Mouse (Mus musculus) forebrain, embryonic 14.5 days (tissue): ENCODE data around the gene Pik3r1. TPM values are rescaled to one million over a fixed set of nuclear protein-coding genes. Genes with fewer than 3 reads are reported as not detected.

Experiments
- ATAC-seq: fragments of 200-750 bp; cut with Nextera tagmentation; 2 replicates; pipeline ENCODE4 v1.8.0; 2017; ENCODE audit warnings: mild to moderate bottlenecking, moderate library complexity
- DNase-seq: peaks from one replicate; pipeline ENCODE4 v3.0.0-alpha.2; 2015; ENCODE audit warnings: low spot score
- H3K27ac ChIP-seq: fragments of 300-500 bp; sonication (generic); 2 replicates; pipeline ENCODE4 v1.5.1; 2014; ENCODE audit warnings: low read depth, mild to moderate bottlenecking, control low read depth, low read length, moderate library complexity
- H3K27me3 ChIP-seq: fragments of 300-500 bp; sonication (generic); replicated peaks from 2 replicates; pipeline ENCODE4 v1.6.1; 2014; ENCODE audit warnings: low read length, control low read depth, mixed read lengths; ENCODE audit not compliant: control insufficient read depth, insufficient read depth
- H3K36me3 ChIP-seq: fragments of 300-500 bp; sonication (generic); 2 replicates; pipeline ENCODE4 v1.6.1; 2014; ENCODE audit warnings: low read length, control low read depth; ENCODE audit not compliant: control insufficient read depth, insufficient read depth
- H3K4me1 ChIP-seq: fragments of 300-500 bp; sonication (generic); 2 replicates; pipeline ENCODE4 v1.6.1; 2014; ENCODE audit warnings: antibody characterized with exemption, low read length, control low read depth; ENCODE audit not compliant: control insufficient read depth, insufficient read depth
- H3K4me2 ChIP-seq: fragments of 300-500 bp; sonication (generic); 2 replicates; pipeline ENCODE4 v1.6.1; 2014; ENCODE audit warnings: mild to moderate bottlenecking, control low read depth, low read length
- H3K4me3 ChIP-seq: fragments of 300-500 bp; sonication (generic); 2 replicates; pipeline ENCODE4 v1.5.1; 2014; ENCODE audit warnings: low read depth, low read length, control low read depth
- H3K9ac ChIP-seq: fragments of 300-500 bp; sonication (generic); 2 replicates; pipeline ENCODE4 v1.6.1; 2014; ENCODE audit warnings: mild to moderate bottlenecking, low read length, control low read depth, moderate library complexity
- H3K9me3 ChIP-seq: fragments of 300-500 bp; sonication (generic); replicated peaks from 2 replicates; pipeline ENCODE4 v1.6.1; 2016; ENCODE audit warnings: low read length, control low read depth, mixed read lengths; ENCODE audit not compliant: control insufficient read depth
- WGBS: fragments of 180-500 bp; shearing (Covaris S2); extraction: QIAGEN DNeasy Blood & Tissue Kit; methylation state at CpG from one replicate; pipeline ENCODE4 v1.1.7; 2014; 5-methylcytosine and 5-hydroxymethylcytosine counted together
- polyA plus RNA-seq: library from polyadenylated mRNA; unstranded; fragments of >200 nt; fragmentation: Nextera tagmentation; extraction: Ambion mirVana; gene quantifications from 2 replicates; pipeline ENCODE4 v1.2.1, GENCODE M21; 2014

The Pik3r1 gene
- polyA plus RNA-seq, 1 experiment from 2014 or later, result 26.8 TPM

GRCm38 (mm10) chr13:101746012-101746595 is 21.9 kb downstream of the Pik3r1 start:
- WGBS, result 89% methylated on average over 8 of the region's 8 CpGs
- H3K4me3 ChIP-seq, result no peak overlapping the region
- ATAC-seq (no peak), DNase-seq (no peak)
- no peaks in the 10 kb centered on the region for H3K4me1 ChIP-seq
- no peak overlapping the region for H3K9ac ChIP-seq
- no peak overlapping the region for H3K27ac ChIP-seq
- no peak overlapping the region for H3K4me2 ChIP-seq
- no peaks in the 10 kb centered on the region for H3K27me3 ChIP-seq
- no peaks in the 10 kb centered on the region for H3K36me3 ChIP-seq
- no peaks in the 10 kb centered on the region for H3K9me3 ChIP-seq

GRCm38 (mm10) chr13:101744943-101745342 is 23.1 kb downstream of the Pik3r1 start:
- Histone ChIP-seq H3K4me2 (no peak overlapping the region), H3K27ac (no peak overlapping the region), H3K27me3 (no peaks in the 10 kb centered on the region), H3K4me1 (no peaks in the 10 kb centered on the region), H3K4me3 (no peak overlapping the region), H3K36me3 (no peaks in the 10 kb centered on the region), H3K9me3 (no peaks in the 10 kb centered on the region), H3K9ac (no peak overlapping the region)
- no peak for ATAC-seq
- DNase-seq, result no peak
- WGBS, result 88% methylated on average over 5 of the region's 5 CpGs

GRCm38 (mm10) chr13:101744053-101744452 is 24.0 kb downstream of the Pik3r1 start:
- Histone ChIP-seq H3K4me1 (no peaks in the 10 kb centered on the region), H3K9me3 (no peaks in the 10 kb centered on the region), H3K4me2 (no peak overlapping the region), H3K9ac (no peak overlapping the region), H3K27ac (no peak overlapping the region), H3K27me3 (no peaks in the 10 kb centered on the region), H3K4me3 (no peak overlapping the region), H3K36me3 (no peaks in the 10 kb centered on the region)
- DNase-seq (no peak), ATAC-seq (no peak)
- WGBS, result 83% methylated on average over 2 of the region's 2 CpGs

- Histone ChIP-seq H3K9ac (no peak overlapping the region), H3K4me1 (0 out of 2 replicates have a peak, but pooled peaks cover 2% of the 10 kb centered on the region), H3K4me2 (no peak overlapping the region), H3K4me3 (no peak overlapping the region), H3K27me3 (no peaks in the 10 kb centered on the region), H3K36me3 (no peaks in the 10 kb centered on the region), H3K9me3 (no peaks in the 10 kb centered on the region), H3K27ac (no peak overlapping the region)
- no peak for DNase-seq
- 80% methylated on average over 8 of the region's 8 CpGs for WGBS
- ATAC-seq, result no peak
Observed at GRCm38 (mm10) chr13:101743247-101743646, 24.8 kb downstream of the Pik3r1 start.

GRCm38 (mm10) chr13:101742596-101742995 is 25.4 kb downstream of the Pik3r1 start:
- 0 out of 2 replicates have a peak, but pooled peaks cover 2% of the 10 kb centered on the region for H3K4me1 ChIP-seq
- no peaks in the 10 kb centered on the region for H3K9me3 ChIP-seq
- WGBS, result 91% methylated on average over 6 of the region's 6 CpGs
- H3K4me3 ChIP-seq, result no peak overlapping the region
- H3K36me3 ChIP-seq, result no peaks in the 10 kb centered on the region
- H3K27me3 ChIP-seq, result no peaks in the 10 kb centered on the region
- no peak for DNase-seq
- no peak for ATAC-seq
- no peak overlapping the region for H3K4me2 ChIP-seq
- H3K27ac ChIP-seq, result no peak overlapping the region
- H3K9ac ChIP-seq, result no peak overlapping the region

GRCm38 (mm10) chr13:101741530-101742309 is 26.3 kb downstream of the Pik3r1 start:
- Histone ChIP-seq H3K9me3 (no peaks in the 10 kb centered on the region), H3K4me2 (no peak overlapping the region), H3K9ac (no peak overlapping the region), H3K4me3 (no peak overlapping the region), H3K36me3 (no peaks in the 10 kb centered on the region), H3K27ac (no peak overlapping the region), H3K27me3 (no peaks in the 10 kb centered on the region), H3K4me1 (0 out of 2 replicates have a peak, but pooled peaks cover 2% of the 10 kb centered on the region)
- WGBS, result 91% methylated on average over 11 of the region's 11 CpGs
- DNase-seq (no peak), ATAC-seq (no peak)

GRCm38 (mm10) chr13:101739732-101740381 is 28.2 kb downstream of the Pik3r1 start:
- 84% methylated on average over 4 of the region's 4 CpGs for WGBS
- Histone ChIP-seq H3K9me3 (no peaks in the 10 kb centered on the region), H3K4me2 (no peak overlapping the region), H3K27me3 (no peaks in the 10 kb centered on the region), H3K4me3 (no peak overlapping the region), H3K4me1 (0 out of 2 replicates have a peak, but pooled peaks cover 2% of the 10 kb centered on the region), H3K27ac (no peak overlapping the region), H3K9ac (no peak overlapping the region), H3K36me3 (no peaks in the 10 kb centered on the region)
- ATAC-seq (no peak), DNase-seq (no peak)

- WGBS, result 39% methylated on average over 6 of the region's 6 CpGs
- 0 out of 2 replicates have a peak, but pooled peaks cover 2% of the 10 kb centered on the region for H3K4me1 ChIP-seq
- H3K27me3 ChIP-seq, result no peaks in the 10 kb centered on the region
- no peak overlapping the region for H3K9ac ChIP-seq
- H3K4me2 ChIP-seq, result no peak overlapping the region
- DNase-seq (no peak), ATAC-seq (no peak)
- H3K9me3 ChIP-seq, result no peaks in the 10 kb centered on the region
- no peak overlapping the region for H3K27ac ChIP-seq
- H3K4me3 ChIP-seq, result no peak overlapping the region
- H3K36me3 ChIP-seq, result no peaks in the 10 kb centered on the region
Observed at GRCm38 (mm10) chr13:101738769-101739168, 29.2 kb downstream of the Pik3r1 start.
